Mouse (Mus musculus) R1 (cell line): ENCODE measurements at regions not wholly inside any gene's neighbourhood (a gene's known extent, or its start where the extent isn't known, plus 50 kb on each side); places are given as distances from the start of the nearest gene placed in this dataset.
A peak's percentile ranks its signal among the peaks of the same experiment; 100 is the strongest.

Experiments used
- DNase-seq: peaks from one replicate; pipeline ENCODE4 v3.0.0-alpha.2; 2018; ENCODE audit warnings: low read depth, low spot score

GRCm38 (mm10) chr17:3962176-3962575, 266.1 kb upstream of the Nox3 start:
- DNase-seq: no peak

- DNase-seq: no peak
Measured at GRCm38 (mm10) chr17:3946540-3946939, 250.5 kb upstream of the Nox3 start.

DNA sequence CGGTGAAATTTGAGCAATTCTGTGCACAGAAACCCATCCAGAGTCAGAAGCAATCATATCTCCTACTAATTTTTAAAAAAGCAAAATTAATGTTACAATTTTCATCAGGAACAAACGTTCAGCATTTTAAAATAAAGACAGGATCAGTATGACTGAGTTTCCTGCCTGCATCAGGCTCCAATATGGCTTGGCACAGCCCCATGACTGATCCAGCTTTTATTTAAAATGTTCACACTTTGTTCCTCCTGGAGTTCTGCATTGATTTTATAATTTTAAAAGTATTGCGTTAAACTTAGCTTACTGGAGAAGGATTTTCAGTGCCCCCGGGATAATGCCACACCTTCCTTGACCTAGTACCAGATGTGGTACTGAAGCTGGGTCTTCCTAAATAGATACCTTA, 240.3 kb upstream of the Nox3 start:
- DNase-seq: no peak

- DNase-seq: peak; percentile 2
Measured at GRCm38 (mm10) chr17:3933208-3933607, 237.1 kb upstream of the Nox3 start.

GRCm38 (mm10) chr17:3932071-3932470, 236.0 kb upstream of the Nox3 start:
- DNase-seq: peak; percentile 15

DNA sequence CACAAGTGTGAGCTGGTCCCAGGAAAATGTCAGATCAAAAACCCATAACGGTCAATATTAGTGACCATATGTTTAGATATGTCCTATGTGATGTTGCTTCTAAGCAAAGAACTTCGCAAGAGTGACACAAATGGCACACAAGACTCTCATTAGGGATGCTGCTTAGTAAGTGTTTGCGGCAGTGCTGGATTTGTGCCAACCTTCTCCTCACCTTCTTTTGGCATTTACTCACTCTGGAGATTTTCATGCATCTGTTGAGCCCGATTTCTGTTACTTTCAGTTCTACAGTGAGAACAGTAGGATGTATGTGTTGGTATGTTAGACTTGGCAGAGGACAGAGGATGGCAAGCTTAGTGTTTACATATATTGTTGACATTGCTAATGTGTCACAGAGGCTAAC, 231.0 kb upstream of the Nox3 start:
- DNase-seq: no peak

GRCm38 (mm10) chr17:3920282-3920681, 224.2 kb upstream of the Nox3 start:
- no peak for DNase-seq

GRCm38 (mm10) chr17:3892826-3893225, 196.8 kb upstream of the Nox3 start:
- DNase-seq: no peak

GRCm38 (mm10) chr17:3883146-3883545, 187.1 kb upstream of the Nox3 start:
- no peak for DNase-seq

GRCm38 (mm10) chr17:3879075-3879474, 183.0 kb upstream of the Nox3 start:
- peak; percentile 69 for DNase-seq

- no peak for DNase-seq
Measured at GRCm38 (mm10) chr17:3869459-3870194, 173.6 kb upstream of the Nox3 start.

- peak; percentile 21 for DNase-seq
Measured at GRCm38 (mm10) chr17:3862384-3862783, 166.3 kb upstream of the Nox3 start.

DNA sequence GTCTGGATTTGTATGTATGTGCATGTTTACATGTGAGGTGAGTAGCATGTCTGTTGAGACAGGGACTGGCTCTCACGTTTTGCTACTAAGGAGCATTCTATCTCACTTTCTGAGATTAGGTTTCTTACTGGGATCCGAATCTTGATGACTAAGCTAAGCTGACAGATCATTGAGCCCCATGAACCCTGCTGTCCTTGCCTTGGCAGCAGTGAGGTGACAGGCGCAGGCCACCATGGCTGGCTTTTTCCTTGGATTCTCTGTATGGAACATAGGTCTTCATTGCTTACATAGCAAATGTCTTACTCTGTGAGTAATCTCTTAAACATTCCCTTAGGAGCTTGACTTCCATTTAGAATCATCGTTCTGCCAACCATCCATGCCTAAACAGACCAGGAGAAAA, 140.3 kb upstream of the Nox3 start:
- DNase-seq: no peak

DNA sequence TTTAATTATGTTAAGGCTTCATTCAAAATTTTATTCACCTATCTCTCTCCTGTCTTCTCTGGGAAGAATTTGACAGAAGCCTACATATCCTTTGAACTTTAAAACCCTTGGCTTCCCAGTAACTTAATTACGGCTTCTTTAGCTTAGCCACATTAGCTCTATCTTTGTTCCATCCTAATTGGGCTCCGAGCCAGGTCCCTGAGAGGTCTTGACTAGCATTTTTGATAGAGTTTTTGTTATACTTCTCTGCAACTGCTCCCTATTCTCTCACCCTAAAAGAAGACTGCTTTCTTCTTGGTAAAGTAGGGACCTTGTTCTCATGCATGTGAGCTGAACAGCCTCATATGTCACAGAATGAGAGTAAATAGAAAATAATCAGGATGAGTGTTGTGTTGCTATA, 115.1 kb upstream of the Nox3 start:
- no peak for DNase-seq

DNA sequence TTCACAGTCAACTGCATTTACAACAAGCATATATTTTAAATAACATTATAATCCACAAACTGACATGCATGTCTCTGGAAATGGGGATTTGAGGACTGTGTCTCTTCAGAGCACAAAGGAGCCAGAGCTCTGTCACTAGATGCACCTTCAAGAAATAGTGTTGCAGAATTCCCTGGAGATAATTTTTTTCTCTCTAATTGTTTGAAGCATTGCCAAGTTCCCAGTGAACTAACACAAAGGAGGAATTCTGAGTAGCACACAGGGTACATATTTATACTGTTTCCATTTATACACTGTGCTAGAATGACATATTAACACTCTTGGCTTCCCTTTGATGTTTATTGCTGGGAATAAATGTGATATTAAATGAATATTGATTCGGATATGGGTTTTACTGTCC, 107.4 kb upstream of the Nox3 start:
- no peak for DNase-seq

- peak; percentile 23 for DNase-seq
Measured at GRCm38 (mm10) chr17:3792597-3792996, 96.5 kb upstream of the Nox3 start.

GRCm38 (mm10) chr17:3782156-3782555, 86.1 kb upstream of the Nox3 start:
- no peak for DNase-seq

DNA sequence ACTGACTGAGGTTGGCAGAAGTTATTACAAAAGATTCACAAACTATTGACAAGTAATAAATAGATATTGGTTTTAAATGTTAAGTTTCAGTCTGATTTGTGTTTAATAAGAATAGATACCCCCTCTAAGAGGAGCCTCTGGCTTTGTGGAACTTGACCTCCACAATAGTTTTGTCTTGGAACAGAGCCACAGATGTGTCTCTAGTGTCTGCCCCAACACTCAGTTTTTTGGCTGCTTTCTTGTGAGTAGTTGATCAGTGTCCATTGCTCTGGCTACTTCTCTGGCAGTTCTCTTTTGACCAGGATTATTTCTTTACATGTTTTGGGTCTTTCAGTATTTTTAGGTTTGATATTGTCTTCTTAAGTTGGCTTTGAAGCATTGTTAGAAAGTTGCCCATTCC, 81.6 kb upstream of the Nox3 start:
- no peak for DNase-seq

- no peak for DNase-seq
Measured at GRCm38 (mm10) chr17:3747808-3748335, 51.8 kb upstream of the Nox3 start.
